Mouse (Mus musculus): ENCODE measurements at regions not wholly inside any gene's neighbourhood (a gene's known extent, or its start where the extent isn't known, plus 50 kb on each side); places are given as distances from the start of the nearest gene placed in this dataset.

GRCm38 (mm10) chr17:93460409-93460808 is 261.6 kb downstream of the Adcyap1 start:
- intact Hi-C loops (cut with DNase I), result loop anchor here (10.0 kb wide), 1 partner anchor 256 kb away; no protein-coding TSS in a partner anchor
- Histone ChIP-seq H3K27ac (no peak overlapping the region), H3K4me3 (no peak overlapping the region)
- no peak for TF ChIP-seq CTCF (IDR thresholded peaks at IDR 0.05)
- DNase-seq (ENCODE audit: extremely low spot score in 1 of 2, low spot score in 2 of 2), result peak in 1 of 2 experiments; percentile 12

GRCm38 (mm10) chr17:93463621-93464211 is 264.9 kb downstream of the Adcyap1 start:
- TF ChIP-seq CTCF (IDR thresholded peaks at IDR 0.05), result no peak
- no peak overlapping the region for H3K27ac ChIP-seq
- DNase-seq (ENCODE audit: extremely low spot score in 1 of 2, low spot score in 2 of 2), result no peak

GRCm38 (mm10) chr17:93482378-93482777 is 283.6 kb downstream of the Adcyap1 start:
- intact Hi-C loops (cut with DNase I), result no loop called here

More at GRCm38 (mm10) chr17:93463621-93464211, 264.9 kb downstream of the Adcyap1 start:
- intact Hi-C loops (cut with DNase I), result loop anchor here (10.0 kb wide), 1 partner anchor 259 kb away; no protein-coding TSS in a partner anchor
- H3K4me3 ChIP-seq, result no peak overlapping the region

GRCm38 (mm10) chr17:93484540-93484939 is 285.7 kb downstream of the Adcyap1 start:
- Histone ChIP-seq H3K27ac (no peak overlapping the region), H3K4me3 (no peak overlapping the region)
- no peak for TF ChIP-seq CTCF (IDR thresholded peaks at IDR 0.05)
- DNase-seq (ENCODE audit: extremely low spot score in 1 of 2, low spot score in 2 of 2), result no peak
- intact Hi-C loops (cut with DNase I), result no loop called here

More at GRCm38 (mm10) chr17:93482378-93482777, 283.6 kb downstream of the Adcyap1 start:
- no peak for TF ChIP-seq CTCF (IDR thresholded peaks at IDR 0.05)
- no peak for DNase-seq (ENCODE audit: extremely low spot score in 1 of 2, low spot score in 2 of 2)
- Histone ChIP-seq H3K4me3 (no peak overlapping the region), H3K27ac (no peak overlapping the region)

GRCm38 (mm10) chr17:93486442-93486841 is 287.6 kb downstream of the Adcyap1 start:
- Histone ChIP-seq H3K4me3 (no peak overlapping the region), H3K27ac (no peak overlapping the region)
- DNase-seq (ENCODE audit: extremely low spot score in 1 of 2, low spot score in 2 of 2), result no peak
- no peak for TF ChIP-seq CTCF (IDR thresholded peaks at IDR 0.05)
- intact Hi-C loops (cut with DNase I), result no loop called here

- Histone ChIP-seq H3K4me3 (no peak overlapping the region), H3K27ac (no peak overlapping the region)
- no peak for TF ChIP-seq CTCF (IDR thresholded peaks at IDR 0.05)
- intact Hi-C loops (cut with DNase I), result no loop called here
- DNase-seq (ENCODE audit: extremely low spot score in 1 of 2, low spot score in 2 of 2), result no peak
These were observed 291.3 kb downstream of the Adcyap1 start for GRCm38 (mm10) chr17:93489988-93490732.

- Histone ChIP-seq H3K4me3 (no peak overlapping the region), H3K27ac (no peak overlapping the region)
- intact Hi-C loops (cut with DNase I), result no loop called here
- no peak for TF ChIP-seq CTCF (IDR thresholded peaks at IDR 0.05)
- DNase-seq (ENCODE audit: extremely low spot score in 1 of 2, low spot score in 2 of 2), result no peak
These were observed 310.2 kb downstream of the Adcyap1 start for GRCm38 (mm10) chr17:93508882-93509594.

GRCm38 (mm10) chr17:93523406-93523805 is 324.6 kb downstream of the Adcyap1 start:
- no peak overlapping the region for H3K27ac ChIP-seq
- H3K4me3 ChIP-seq, result no peak overlapping the region
- intact Hi-C loops (cut with DNase I), result no loop called here
- no peak for DNase-seq (ENCODE audit: extremely low spot score in 1 of 2, low spot score in 2 of 2)
- no peak for TF ChIP-seq CTCF (IDR thresholded peaks at IDR 0.05)

- intact Hi-C loops (cut with DNase I), result no loop called here
- DNase-seq (ENCODE audit: extremely low spot score in 1 of 2, low spot score in 2 of 2), result no peak
- TF ChIP-seq CTCF (IDR thresholded peaks at IDR 0.05), result no peak
- H3K4me3 ChIP-seq, result no peak overlapping the region
- no peak overlapping the region for H3K27ac ChIP-seq
These were observed 327.2 kb downstream of the Adcyap1 start for GRCm38 (mm10) chr17:93525871-93526644.

GRCm38 (mm10) chr17:93532535-93532934 is 333.7 kb downstream of the Adcyap1 start:
- H3K27ac ChIP-seq, result no peak overlapping the region
- intact Hi-C loops (cut with DNase I), result loop anchor here (5.0 kb wide), 1 partner anchor 335 kb away; the partner anchor contains the start of gene Adcyap1
- DNase-seq (ENCODE audit: extremely low spot score in 1 of 2, low spot score in 2 of 2), result no peak
- peak; percentile 19; the same call in 1 of the 2 replicates for TF ChIP-seq CTCF (IDR thresholded peaks at IDR 0.05)
- H3K4me3 ChIP-seq, result no peak overlapping the region

- no peak for DNase-seq (ENCODE audit: extremely low spot score in 1 of 2, low spot score in 2 of 2)
- intact Hi-C loops (cut with DNase I), result loop anchor here (5.0 kb wide), 1 partner anchor 338 kb away; the partner anchor contains the start of gene Adcyap1
- Histone ChIP-seq H3K4me3 (no peak overlapping the region), H3K27ac (no peak overlapping the region)
- no peak for TF ChIP-seq CTCF (IDR thresholded peaks at IDR 0.05)
These were observed 336.1 kb downstream of the Adcyap1 start for GRCm38 (mm10) chr17:93534945-93535344.
